ENCODE assay signal across 2 mouse cellular contexts in the genomic region with DNA sequence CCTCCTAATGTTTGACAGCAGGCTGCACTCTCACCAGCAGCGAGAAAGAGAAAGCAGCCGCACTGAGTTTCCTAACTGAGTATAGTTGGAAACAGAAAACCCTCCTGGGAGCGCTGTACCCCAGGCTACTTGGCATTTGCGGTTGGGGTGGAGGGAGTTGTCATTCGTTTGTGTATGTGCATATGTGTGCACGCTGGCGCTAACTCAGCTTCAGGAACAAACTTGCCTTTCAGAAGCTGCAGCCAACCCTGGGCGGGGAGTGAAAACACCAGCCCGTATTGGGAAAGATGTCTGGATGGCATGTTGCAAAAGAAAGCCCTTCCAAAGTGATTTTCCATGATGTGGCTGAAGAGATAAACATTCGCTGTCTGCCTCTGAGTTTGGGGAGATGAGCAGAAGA.
TF ChIP-seq lines count a peak whose summit lies in the region.

No protein-coding gene starts in this region.

TF ChIP-seq in CH12.LX, 34 proteins besides CTCF, POLR2A, EP300 and RAD21 (continued from another document):
- no peak for TF ChIP-seq CHD2 (IDR thresholded peaks at IDR 0.05; ENCODE audit: low read length)
- TF ChIP-seq MAFK (IDR thresholded peaks at IDR 0.05; ENCODE audit: insufficient replicate concordance, low read length) = no peak
- no peak for TF ChIP-seq USF1 (IDR thresholded peaks at IDR 0.05; ENCODE audit: low read depth, low read length)
- no peak for TF ChIP-seq MXI1 (IDR thresholded peaks at IDR 0.05; ENCODE audit: low read depth, low read length)

TF ChIP-seq in myocyte, 11 proteins besides CTCF, POLR2A, EP300 and RAD21 (continued from another document):
- TF ChIP-seq TCF3 (IDR thresholded peaks at IDR 0.05; ENCODE audit: insufficient read length, low read depth) (no peak), MYOG (IDR thresholded peaks at IDR 0.05; ENCODE audit: control insufficient read depth in 1 of 3, insufficient read depth in 1 of 3, insufficient read length in 2 of 3, low read depth in 2 of 3) (no peak), USF1 (IDR thresholded peaks at IDR 0.05; ENCODE audit: low read depth) (no peak)
TF ChIP-seq in myocyte: peak in this region for 0.
